Mouse (Mus musculus) kidney, postnatal 0 days (tissue): ENCODE results near the gene Gm20388. TPM values are rescaled to one million over a fixed set of nuclear protein-coding genes. Genes with fewer than 3 reads are reported as not detected.

ENCODE experiments used
- ATAC-seq: fragments of 200-750 bp; cut with Nextera tagmentation; replicated peaks from 2 replicates; pipeline ENCODE4 v1.8.0; 2017; ENCODE audit warnings: low read depth, moderate number of reproducible peaks, moderate TSS enrichment, moderate library complexity; ENCODE audit not compliant: low FRiP score
- DNase-seq: peaks from one replicate; pipeline ENCODE4 v3.0.0-alpha.2; 2016; ENCODE audit warnings: low spot score
- H3K27ac ChIP-seq: fragments of 300-500 bp; sonication (generic); 2 replicates; pipeline ENCODE4 v1.5.1; 2014; ENCODE audit warnings: mild to moderate bottlenecking
- H3K27me3 ChIP-seq: fragments of 300-500 bp; sonication (generic); 2 replicates; pipeline ENCODE4 v1.6.1; 2014; ENCODE audit warnings: low read length, mixed read lengths; ENCODE audit not compliant: insufficient read depth
- H3K36me3 ChIP-seq: fragments of 300-500 bp; sonication (generic); 2 replicates; pipeline ENCODE4 v1.6.1; 2014; ENCODE audit warnings: low read length, mixed read lengths; ENCODE audit not compliant: insufficient read depth
- H3K4me1 ChIP-seq: fragments of 300-500 bp; sonication (generic); replicated peaks from 2 replicates; pipeline ENCODE4 v1.6.1; 2014; ENCODE audit warnings: antibody characterized with exemption, low read length, mixed read lengths; ENCODE audit not compliant: insufficient read depth
- H3K4me2 ChIP-seq: fragments of 300-500 bp; sonication (generic); 2 replicates; pipeline ENCODE4 v1.6.1; 2014; ENCODE audit warnings: mild to moderate bottlenecking, low read length, moderate library complexity, mixed read lengths
- H3K4me3 ChIP-seq: fragments of 300-500 bp; sonication (generic); replicated peaks from 2 replicates; pipeline ENCODE4 v1.5.1; 2014; ENCODE audit warnings: low read depth, low read length
- H3K9ac ChIP-seq: fragments of 300-500 bp; sonication (generic); 2 replicates; pipeline ENCODE4 v1.6.1; 2014; ENCODE audit warnings: low read depth, low read length
- H3K9me3 ChIP-seq: fragments of 300-500 bp; sonication (generic); replicated peaks from 2 replicates; pipeline ENCODE4 v1.6.1; 2016; ENCODE audit warnings: low read length, inconsistent platforms, mixed read lengths
- CTCF ChIP-seq: IDR thresholded peaks from 2 replicates; pipeline ENCODE4 v1.5.1; 2016; ENCODE audit warnings: antibody characterized with exemption, low read depth, mild to moderate bottlenecking, moderate library complexity
- whole genome bisulfite sequencing: fragments of 180-500 bp; shearing (Covaris S2); extraction: QIAGEN DNeasy Blood & Tissue Kit; methylation state at CpG from one replicate; pipeline ENCODE4 v1.1.7; 2014; 5-methylcytosine and 5-hydroxymethylcytosine counted together
- polyA plus RNA-seq: library from polyadenylated mRNA; unstranded; fragments of >200 nt; fragmentation: Nextera tagmentation; extraction: Ambion mirVana; gene quantifications from 2 replicates; pipeline ENCODE4 v1.2.1, GENCODE M21; 2015

Gm20388 gene
- polyA plus RNA-seq, 1 experiment from 2014 or later, result not detected

GRCm38 (mm10) chr8:123104046-123104767, 3193.6 kb downstream of the Gm20388 start:
- Histone ChIP-seq H3K27me3 (no peaks in the 10 kb centered on the region), H3K4me1 (0 out of 2 replicates have a peak, but pooled peaks cover 4% of the 10 kb centered on the region), H3K4me3 (peak overlapping the region; percentile 85), H3K27ac (peak overlapping the region; percentile 8; the same call in 1 of the 2 replicates), H3K4me2 (peak overlapping the region; percentile 71), H3K9me3 (no peaks in the 10 kb centered on the region), H3K9ac (peak overlapping the region; percentile 97; the same call in 1 of the 2 replicates), H3K36me3 (peaks cover 17% of the 10 kb centered on the region)
- ATAC-seq (no peak), DNase-seq (no peak)
- WGBS, result 82% methylated on average over 6 of the region's 6 CpGs
- TF ChIP-seq CTCF, result no peak

- H3K27ac ChIP-seq, result no peak overlapping the region
- no peak overlapping the region for H3K9ac ChIP-seq
- no peak overlapping the region for H3K4me3 ChIP-seq
- H3K4me1 ChIP-seq, result 0 out of 2 replicates have a peak, but pooled peaks cover 4% of the 10 kb centered on the region
- 67% methylated on average over 5 of the region's 5 CpGs for WGBS
- H3K4me2 ChIP-seq, result no peak overlapping the region
- TF ChIP-seq CTCF, result peak; percentile 77
- H3K27me3 ChIP-seq, result no peaks in the 10 kb centered on the region
- no peaks in the 10 kb centered on the region for H3K9me3 ChIP-seq
- H3K36me3 ChIP-seq, result peaks cover 17% of the 10 kb centered on the region
- ATAC-seq (no peak), DNase-seq (peak; percentile 82)
Observed at GRCm38 (mm10) chr8:123105553-123106326, 3195.1 kb downstream of the Gm20388 start.

- Histone ChIP-seq H3K4me1 (0 out of 2 replicates have a peak, but pooled peaks cover 4% of the 10 kb centered on the region), H3K9me3 (no peaks in the 10 kb centered on the region), H3K9ac (no peak overlapping the region), H3K36me3 (peaks cover 17% of the 10 kb centered on the region), H3K27ac (no peak overlapping the region), H3K27me3 (no peaks in the 10 kb centered on the region), H3K4me3 (no peak overlapping the region), H3K4me2 (no peak overlapping the region)
- WGBS, result 39% methylated on average over 2 of the region's 2 CpGs
- TF ChIP-seq CTCF, result peak; percentile 71
- no peak for DNase-seq
- ATAC-seq, result no peak
Observed at GRCm38 (mm10) chr8:123106531-123106930, 3195.9 kb downstream of the Gm20388 start.

GRCm38 (mm10) chr8:123108010-123108409, 3197.4 kb downstream of the Gm20388 start:
- DNase-seq (no peak), ATAC-seq (no peak)
- H3K9me3 ChIP-seq, result no peaks in the 10 kb centered on the region
- H3K27me3 ChIP-seq, result no peaks in the 10 kb centered on the region
- TF ChIP-seq CTCF, result peak; percentile 49
- peaks cover 17% of the 10 kb centered on the region for H3K36me3 ChIP-seq
- H3K4me3 ChIP-seq, result no peak overlapping the region
- WGBS, result 79% methylated on average over 1 of the region's 1 CpGs
- H3K27ac ChIP-seq, result no peak overlapping the region
- H3K9ac ChIP-seq, result no peak overlapping the region
- 0 out of 2 replicates have a peak, but pooled peaks cover 4% of the 10 kb centered on the region for H3K4me1 ChIP-seq
- H3K4me2 ChIP-seq, result no peak overlapping the region

- H3K9me3 ChIP-seq, result no peaks in the 10 kb centered on the region
- 0 out of 2 replicates have a peak, but pooled peaks cover 4% of the 10 kb centered on the region for H3K4me1 ChIP-seq
- no peaks in the 10 kb centered on the region for H3K27me3 ChIP-seq
- WGBS, result 84% methylated on average over 5 of the region's 5 CpGs
- ATAC-seq, result no peak
- no peak overlapping the region for H3K4me2 ChIP-seq
- DNase-seq, result no peak
- H3K27ac ChIP-seq, result no peak overlapping the region
- H3K4me3 ChIP-seq, result no peak overlapping the region
- no peak for TF ChIP-seq CTCF
- H3K36me3 ChIP-seq, result peaks cover 14% of the 10 kb centered on the region
- H3K9ac ChIP-seq, result no peak overlapping the region
Observed at GRCm38 (mm10) chr8:123108953-123109352, 3198.3 kb downstream of the Gm20388 start.

- no peaks in the 10 kb centered on the region for H3K27me3 ChIP-seq
- DNase-seq, result peak; percentile 89
Observed at GRCm38 (mm10) chr8:123110649-123111048, 3200.0 kb downstream of the Gm20388 start.

More at GRCm38 (mm10) chr8:123110649-123111048, 3200.0 kb downstream of the Gm20388 start:
- WGBS, result 9% methylated on average over 4 of the region's 4 CpGs
- Histone ChIP-seq H3K4me1 (no peaks in the 10 kb centered on the region), H3K9ac (no peak overlapping the region), H3K27ac (no peak overlapping the region), H3K9me3 (no peaks in the 10 kb centered on the region), H3K36me3 (no peaks in the 10 kb centered on the region), H3K4me3 (no peak overlapping the region), H3K4me2 (no peak overlapping the region)
- peak; percentile 59 for ATAC-seq
- TF ChIP-seq CTCF, result peak; percentile 86
